Mouse (Mus musculus): ENCODE results near the gene Mllt6. TPM values are rescaled to one million over a fixed set of nuclear protein-coding genes. Genes with fewer than 3 reads are reported as not detected.
"Not testable (repeated sequence)": the region's sequence is repeated elsewhere in the genome, so short reads cannot be mapped to it uniquely, and the experiment has no call there.

Gene Mllt6
- polyA plus RNA-seq, 1 experiment from 2014 or later = 2.5 TPM

GRCm38 (mm10) chr11:97723709-97724108 is 60.5 kb downstream of the Mllt6 start:
- no peak overlapping the region for H3K27ac ChIP-seq (ENCODE audit: low read length)
- peak; percentile 34; the same call in 1 of the 2 replicates for ATAC-seq (ENCODE audit: insufficient read depth, low FRiP score)
- no peak overlapping the region for H3K4me3 ChIP-seq (replicated peaks; ENCODE audit: low read length)
- H3K9me3 ChIP-seq (replicated peaks; ENCODE audit: control insufficient read depth, low read length) = peaks cover 8% of the 10 kb centered on the region; the same call in 1 of the 2 replicates
- peaks cover 32% of the 10 kb centered on the region for H3K36me3 ChIP-seq (ENCODE audit: control insufficient read depth, insufficient read depth, low read length)
- no peak overlapping the region for H3K9ac ChIP-seq (ENCODE audit: low read length)
- H3K4me2 ChIP-seq (ENCODE audit: low read depth, low read length) = no peak overlapping the region
- 70% methylated on average over 7 of the region's 7 CpGs for WGBS
- no peaks in the 10 kb centered on the region for H3K27me3 ChIP-seq (ENCODE audit: control insufficient read depth, insufficient read depth, low read length)
- no peaks in the 10 kb centered on the region for H3K4me1 ChIP-seq (ENCODE audit: control insufficient read depth, insufficient read depth, low read length)

- peaks cover 10% of the 10 kb centered on the region for H3K36me3 ChIP-seq (ENCODE audit: control insufficient read depth, insufficient read depth, low read length)
- no peaks in the 10 kb centered on the region for H3K9me3 ChIP-seq (replicated peaks; ENCODE audit: control insufficient read depth, low read length)
- H3K9ac ChIP-seq (ENCODE audit: low read length) = no peak overlapping the region; the same call in 1 of the 2 replicates
- H3K4me3 ChIP-seq (replicated peaks; ENCODE audit: low read length) = no peak overlapping the region
- no peaks in the 10 kb centered on the region for H3K4me1 ChIP-seq (ENCODE audit: control insufficient read depth, insufficient read depth, low read length)
- no peak overlapping the region for H3K4me2 ChIP-seq (ENCODE audit: low read depth, low read length)
- H3K27ac ChIP-seq (ENCODE audit: low read length) = no peak overlapping the region
- no peak for ATAC-seq (ENCODE audit: insufficient read depth, low FRiP score)
- 69% methylated on average over 7 of the region's 7 CpGs for whole genome bisulfite sequencing
- H3K27me3 ChIP-seq (ENCODE audit: control insufficient read depth, insufficient read depth, low read length) = no peaks in the 10 kb centered on the region
Observed at GRCm38 (mm10) chr11:97728311-97728710, 65.1 kb downstream of the Mllt6 start.

- peaks cover 10% of the 10 kb centered on the region for H3K36me3 ChIP-seq (ENCODE audit: control insufficient read depth, insufficient read depth, low read length)
- no peak overlapping the region for H3K4me3 ChIP-seq (replicated peaks; ENCODE audit: low read length)
- H3K4me1 ChIP-seq (ENCODE audit: control insufficient read depth, insufficient read depth, low read length) = no peaks in the 10 kb centered on the region
- 81% methylated on average over 7 of the region's 7 CpGs for WGBS
- no peak overlapping the region for H3K9ac ChIP-seq (ENCODE audit: low read length)
- no peak overlapping the region for H3K27ac ChIP-seq (ENCODE audit: low read length)
- no peak overlapping the region for H3K4me2 ChIP-seq (ENCODE audit: low read depth, low read length)
- ATAC-seq (ENCODE audit: insufficient read depth, low FRiP score) = no peak
- no peaks in the 10 kb centered on the region for H3K27me3 ChIP-seq (ENCODE audit: control insufficient read depth, insufficient read depth, low read length)
- no peaks in the 10 kb centered on the region for H3K9me3 ChIP-seq (replicated peaks; ENCODE audit: control insufficient read depth, low read length)
Observed at GRCm38 (mm10) chr11:97728730-97729129, 65.5 kb downstream of the Mllt6 start.

- Histone ChIP-seq H3K36me3 (ENCODE audit: control insufficient read depth, insufficient read depth, low read length) (no peaks in the 10 kb centered on the region), H3K9ac (ENCODE audit: low read length) (no peak overlapping the region), H3K27ac (ENCODE audit: low read length) (no peak overlapping the region; the same call in 1 of the 2 replicates), H3K4me3 (replicated peaks; ENCODE audit: low read length) (no peak overlapping the region), H3K4me2 (ENCODE audit: low read depth, low read length) (no peak overlapping the region), H3K9me3 (replicated peaks; ENCODE audit: control insufficient read depth, low read length) (no peaks in the 10 kb centered on the region), H3K4me1 (ENCODE audit: control insufficient read depth, insufficient read depth, low read length) (peaks cover 8% of the 10 kb centered on the region; the same call in 1 of the 2 replicates), H3K27me3 (ENCODE audit: control insufficient read depth, insufficient read depth, low read length) (no peaks in the 10 kb centered on the region)
- ATAC-seq (ENCODE audit: insufficient read depth, low FRiP score) = no peak
- WGBS = 36% methylated on average over 10 of the region's 10 CpGs
Observed at GRCm38 (mm10) chr11:97733689-97734088, 70.5 kb downstream of the Mllt6 start.

GRCm38 (mm10) chr11:97734810-97735209 is 71.6 kb downstream of the Mllt6 start:
- H3K4me1 ChIP-seq (ENCODE audit: control insufficient read depth, insufficient read depth, low read length); H3K36me3 ChIP-seq (ENCODE audit: control insufficient read depth, insufficient read depth, low read length); H3K4me2 ChIP-seq (ENCODE audit: low read depth, low read length); ATAC-seq (ENCODE audit: insufficient read depth, low FRiP score); H3K27ac ChIP-seq (ENCODE audit: low read length); H3K4me3 ChIP-seq (replicated peaks; ENCODE audit: low read length); H3K27me3 ChIP-seq (ENCODE audit: control insufficient read depth, insufficient read depth, low read length); H3K9me3 ChIP-seq (replicated peaks; ENCODE audit: control insufficient read depth, low read length); H3K9ac ChIP-seq (ENCODE audit: low read length): not testable (repeated sequence)
- WGBS = 83% methylated on average over 5 of the region's 5 CpGs

Small RNAs within 50 kb of the gene (microRNA-seq; reads per million reads assigned to microRNA genes)
- gene Gm24158 (not detected), gene Mir6927 (not detected)

Other genes with a start within 250 kb of the Mllt6 start
- gene Arhgap23, start 247.9 kb upstream of the Mllt6 start, polyA plus RNA-seq (2015; fragmentation: Nextera tagmentation; extraction: Ambion mirVana) = 4.4 and 4.8 TPM in 2 replicates
- 0.80 and 0.90 TPM in 2 replicates for gene 4933428G20Rik, start 163.1 kb upstream of the Mllt6 start, polyA plus RNA-seq (2015; fragmentation: Nextera tagmentation; extraction: Ambion mirVana)
- gene Srcin1, start 87.2 kb upstream of the Mllt6 start, polyA plus RNA-seq (2015; fragmentation: Nextera tagmentation; extraction: Ambion mirVana) = 0.36 and 0.39 TPM in 2 replicates
- 0.41 and 0.77 TPM in 2 replicates for gene Epop, start 33.7 kb upstream of the Mllt6 start, polyA plus RNA-seq (2015; fragmentation: Nextera tagmentation; extraction: Ambion mirVana)
- 34.2 and 35.1 TPM in 2 replicates for gene Cisd3, start 22.4 kb downstream of the Mllt6 start, polyA plus RNA-seq (2015; fragmentation: Nextera tagmentation; extraction: Ambion mirVana)
- gene Pcgf2, start 37.1 kb downstream of the Mllt6 start, polyA plus RNA-seq (2015; fragmentation: Nextera tagmentation; extraction: Ambion mirVana) = 8.9 and 9.4 TPM in 2 replicates
- 363 and 373 TPM in 2 replicates for gene Psmb3, start 40.0 kb downstream of the Mllt6 start, polyA plus RNA-seq (2015; fragmentation: Nextera tagmentation; extraction: Ambion mirVana)
- gene Pip4k2b, start 81.3 kb downstream of the Mllt6 start, polyA plus RNA-seq (2015; fragmentation: Nextera tagmentation; extraction: Ambion mirVana) = 1.2 and 1.4 TPM in 2 replicates
- 15.0 and 16.3 TPM in 2 replicates for gene Cwc25, start 103.1 kb downstream of the Mllt6 start, polyA plus RNA-seq (2015; fragmentation: Nextera tagmentation; extraction: Ambion mirVana)
- gene 1700001P01Rik, start 112.5 kb downstream of the Mllt6 start, polyA plus RNA-seq (2015; fragmentation: Nextera tagmentation; extraction: Ambion mirVana) = not detected in 2 replicates
- gene Rpl23, start 119.0 kb downstream of the Mllt6 start, polyA plus RNA-seq (2015; fragmentation: Nextera tagmentation; extraction: Ambion mirVana) = 439 and 586 TPM in 2 replicates
- 130 and 143 TPM in 2 replicates for gene Lasp1, start 135.6 kb downstream of the Mllt6 start, polyA plus RNA-seq (2015; fragmentation: Nextera tagmentation; extraction: Ambion mirVana)
- gene B230217C12Rik, start 177.4 kb downstream of the Mllt6 start, polyA plus RNA-seq (2015; fragmentation: Nextera tagmentation; extraction: Ambion mirVana) = 3.7 and 3.8 TPM in 2 replicates
- 0.35 and 0.74 TPM in 2 replicates for gene Fbxo47, start 220.7 kb downstream of the Mllt6 start, polyA plus RNA-seq (2015; fragmentation: Nextera tagmentation; extraction: Ambion mirVana)